Mouse (Mus musculus) heart, adult 2 months (tissue): ENCODE measurements around the gene Rps29.

Experiments
- CTCF ChIP-seq: fragments of 200-600 bp; IDR thresholded peaks from 2 replicates; pipeline ENCODE4 v1.8.1; 2022; ENCODE audit warnings: antibody characterized with exemption, mild to moderate bottlenecking, moderate library complexity
- EP300 ChIP-seq: fragments of 200-500 bp; IDR thresholded peaks from 2 replicates; pipeline ENCODE4 v1.6.1; 2011; ENCODE audit warnings: low read depth, low read length, control low read depth; ENCODE audit not compliant: insufficient read depth
- POLR2A ChIP-seq: fragments of 200-500 bp; IDR thresholded peaks from 2 replicates; pipeline ENCODE4 v1.6.1; 2011; ENCODE audit warnings: mild to moderate bottlenecking, low read depth, low read length, control low read depth; ENCODE audit not compliant: insufficient read depth

DNA sequence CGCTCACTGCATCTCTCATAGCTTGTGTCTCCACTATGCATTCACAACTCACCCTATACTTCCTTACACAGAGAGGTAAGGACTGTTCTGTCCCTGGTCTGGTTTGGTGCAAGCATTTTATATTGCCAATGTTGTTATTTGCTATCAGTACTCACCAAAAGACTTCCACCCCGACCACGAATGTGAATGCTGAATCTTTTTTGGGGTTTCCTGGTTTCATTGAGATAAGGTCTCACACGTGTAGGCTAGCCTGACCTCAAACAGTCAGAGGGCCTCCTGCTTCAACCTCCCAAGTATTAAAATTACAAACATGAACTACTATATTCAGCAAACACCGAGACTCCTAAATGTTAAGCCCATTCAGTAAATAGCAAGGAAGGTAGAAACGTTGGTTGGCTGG, 27.7 kb downstream of the Rps29 start:
- TF ChIP-seq CTCF (no peak), EP300 (no peak), POLR2A (no peak)
